Mouse (Mus musculus) forebrain, embryonic 11.5 days (tissue): ENCODE results near the gene Tshb. TPM values are rescaled to one million over a fixed set of nuclear protein-coding genes. Genes with fewer than 3 reads are reported as not detected.

Experiments
- ATAC-seq: fragments of 200-750 bp; cut with Nextera tagmentation; replicated peaks from 2 replicates; pipeline ENCODE4 v1.8.0; 2017; ENCODE audit warnings: moderate TSS enrichment; ENCODE audit not compliant: low FRiP score
- DNase-seq: peaks from one replicate; pipeline ENCODE4 v3.0.0-alpha.2; 2017; ENCODE audit warnings: low spot score
- H3K27ac ChIP-seq: fragments of 300-500 bp; sonication (generic); 2 replicates; pipeline ENCODE4 v1.5.1; 2014; ENCODE audit warnings: low read depth, low read length
- H3K27me3 ChIP-seq: fragments of 300-500 bp; sonication (generic); 2 replicates; pipeline ENCODE4 v1.6.1; 2014; ENCODE audit warnings: mild to moderate bottlenecking, low read length, mixed read lengths; ENCODE audit not compliant: control insufficient read depth, insufficient read depth
- H3K36me3 ChIP-seq: fragments of 300-500 bp; sonication (generic); 2 replicates; pipeline ENCODE4 v1.6.1; 2014; ENCODE audit warnings: mild to moderate bottlenecking, low read length, moderate library complexity, mixed read lengths; ENCODE audit not compliant: control insufficient read depth, insufficient read depth
- H3K4me1 ChIP-seq: fragments of 300-500 bp; sonication (generic); replicated peaks from 2 replicates; pipeline ENCODE4 v1.6.1; 2014; ENCODE audit warnings: low read length, mixed read lengths; ENCODE audit not compliant: control insufficient read depth, insufficient read depth
- H3K4me2 ChIP-seq: fragments of 300-500 bp; sonication (generic); 2 replicates; pipeline ENCODE4 v1.6.1; 2014; ENCODE audit warnings: low read depth, mild to moderate bottlenecking, low read length, moderate library complexity, mixed read lengths; ENCODE audit not compliant: severe bottlenecking
- H3K4me3 ChIP-seq: fragments of 300-500 bp; sonication (generic); 2 replicates; pipeline ENCODE4 v1.5.1; 2014; ENCODE audit warnings: low read depth, low read length
- H3K9ac ChIP-seq: fragments of 300-500 bp; sonication (generic); 2 replicates; pipeline ENCODE4 v1.6.1; 2014; ENCODE audit warnings: low read length
- H3K9me3 ChIP-seq: fragments of 300-500 bp; sonication (generic); 2 replicates; pipeline ENCODE4 v1.6.1; 2016; ENCODE audit warnings: low read length, mixed read lengths; ENCODE audit not compliant: control insufficient read depth
- WGBS: fragments of 180-500 bp; shearing (Covaris S2); extraction: QIAGEN DNeasy Blood & Tissue Kit; methylation state at CpG from one replicate; pipeline ENCODE4 v1.1.7; 2014; 5-methylcytosine and 5-hydroxymethylcytosine counted together
- polyA plus RNA-seq: library from polyadenylated mRNA; unstranded; fragments of >200 nt; fragmentation: Nextera tagmentation; extraction: Ambion mirVana; gene quantifications from 2 replicates; pipeline ENCODE4 v1.2.1, GENCODE M21; 2014

Tshb gene
- polyA plus RNA-seq, 1 experiment from 2014 or later = 0.15 TPM

- H3K27me3 ChIP-seq = no peaks in the 10 kb centered on the region
- no peaks in the 10 kb centered on the region for H3K9me3 ChIP-seq
These were observed 26.7 kb downstream of the Tshb start for GRCm38 (mm10) chr3:102755801-102756200.

GRCm38 (mm10) chr3:102752457-102752856, 30.1 kb downstream of the Tshb start:
- Histone ChIP-seq H3K9me3 (no peaks in the 10 kb centered on the region), H3K27me3 (no peaks in the 10 kb centered on the region), H3K9ac (no peak overlapping the region), H3K4me1 (no peaks in the 10 kb centered on the region), H3K36me3 (no peaks in the 10 kb centered on the region), H3K4me2 (no peak overlapping the region), H3K4me3 (no peak overlapping the region), H3K27ac (no peak overlapping the region)
- DNase-seq (no peak), ATAC-seq (no peak)
- WGBS = 82% methylated on average over 5 of the region's 5 CpGs

More at GRCm38 (mm10) chr3:102755801-102756200, 26.7 kb downstream of the Tshb start:
- no peaks in the 10 kb centered on the region for H3K4me1 ChIP-seq
- no peak overlapping the region for H3K9ac ChIP-seq
- WGBS = 80% methylated on average over 1 of the region's 1 CpGs
- no peak overlapping the region for H3K4me3 ChIP-seq
- H3K4me2 ChIP-seq = no peak overlapping the region
- no peak overlapping the region for H3K27ac ChIP-seq
- ATAC-seq = no peak
- no peaks in the 10 kb centered on the region for H3K36me3 ChIP-seq
- no peak for DNase-seq

DNA sequence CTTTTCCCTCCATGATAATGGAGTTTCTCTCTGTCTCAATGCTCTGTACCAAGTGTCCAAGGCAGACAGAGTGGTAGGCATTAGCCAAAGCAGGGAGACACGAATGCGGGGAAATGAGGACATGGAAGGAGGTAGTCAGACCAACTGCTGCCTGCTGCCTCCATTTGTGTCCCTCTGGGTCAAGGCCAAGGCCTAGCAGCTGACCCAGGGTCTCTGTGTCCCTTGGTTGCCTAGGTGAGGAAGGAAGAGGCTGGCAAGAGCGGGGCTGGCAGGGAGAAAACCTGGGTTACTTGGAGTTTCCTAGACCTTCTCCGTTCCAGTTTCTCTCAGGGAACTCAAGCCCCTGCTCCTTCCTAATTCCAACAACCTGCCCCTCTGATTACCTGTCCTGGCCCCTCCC, 30.5 kb downstream of the Tshb start:
- no peaks in the 10 kb centered on the region for H3K27me3 ChIP-seq
- H3K4me1 ChIP-seq = no peaks in the 10 kb centered on the region
- no peak overlapping the region for H3K27ac ChIP-seq
- ATAC-seq = no peak
- H3K9ac ChIP-seq = no peak overlapping the region
- no peak overlapping the region for H3K4me2 ChIP-seq
- no peak for DNase-seq
- 91% methylated on average over 4 of the region's 4 CpGs for WGBS
- H3K36me3 ChIP-seq = no peaks in the 10 kb centered on the region
- H3K4me3 ChIP-seq = no peak overlapping the region
- H3K9me3 ChIP-seq = no peaks in the 10 kb centered on the region

DNA sequence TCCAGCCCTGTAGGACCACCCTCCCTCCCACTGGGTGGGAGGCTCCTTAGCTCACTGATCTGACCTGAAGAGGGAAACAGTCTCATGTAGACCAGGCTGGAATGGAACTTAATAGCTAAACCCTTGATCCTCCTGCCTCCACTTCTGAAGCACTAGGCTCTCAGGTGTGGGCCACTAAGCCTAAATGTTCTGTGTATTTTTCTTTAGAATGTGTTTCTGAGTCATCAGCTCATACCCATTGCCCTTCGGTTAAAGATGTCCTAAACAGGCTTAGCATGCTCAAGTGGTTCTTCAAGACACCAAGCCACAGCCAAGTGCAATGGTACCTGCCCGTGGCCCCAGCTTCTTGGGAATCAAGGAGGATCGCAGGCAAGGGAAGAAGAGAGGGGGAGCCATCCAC, 31.0 kb downstream of the Tshb start:
- Histone ChIP-seq H3K4me2 (no peak overlapping the region), H3K27me3 (no peaks in the 10 kb centered on the region), H3K4me3 (no peak overlapping the region), H3K9ac (no peak overlapping the region), H3K9me3 (no peaks in the 10 kb centered on the region), H3K4me1 (no peaks in the 10 kb centered on the region), H3K27ac (no peak overlapping the region), H3K36me3 (no peaks in the 10 kb centered on the region)
- ATAC-seq (no peak), DNase-seq (no peak)
- 90% methylated on average over 3 of the region's 3 CpGs for WGBS

DNA sequence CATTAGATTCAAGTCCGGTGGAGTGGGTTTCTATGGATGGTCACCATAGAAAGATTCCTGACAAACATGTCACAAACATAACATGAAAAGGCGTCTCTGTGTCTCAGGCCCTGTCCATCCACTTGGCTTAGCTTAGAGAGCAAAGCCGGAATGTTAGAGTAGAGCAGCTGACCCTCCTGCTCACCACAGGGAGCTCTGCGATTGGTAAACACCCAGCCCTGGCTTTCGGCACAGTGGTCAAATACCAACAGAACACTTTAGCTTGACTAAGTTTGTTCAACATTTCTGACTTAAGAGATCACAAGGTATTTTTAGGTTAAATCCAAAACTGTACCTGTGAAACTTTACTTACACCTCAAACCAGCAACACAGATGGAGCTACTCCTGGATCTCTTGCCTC, 31.4 kb downstream of the Tshb start:
- Histone ChIP-seq H3K27me3 (no peaks in the 10 kb centered on the region), H3K27ac (no peak overlapping the region), H3K36me3 (no peaks in the 10 kb centered on the region), H3K9ac (no peak overlapping the region), H3K9me3 (no peaks in the 10 kb centered on the region), H3K4me2 (no peak overlapping the region), H3K4me3 (no peak overlapping the region), H3K4me1 (no peaks in the 10 kb centered on the region)
- 82% methylated on average over 5 of the region's 5 CpGs for WGBS
- DNase-seq = no peak
- ATAC-seq = no peak

- Histone ChIP-seq H3K27me3 (no peaks in the 10 kb centered on the region), H3K36me3 (no peaks in the 10 kb centered on the region), H3K4me1 (no peaks in the 10 kb centered on the region), H3K4me3 (no peak overlapping the region), H3K27ac (no peak overlapping the region), H3K9ac (no peak overlapping the region), H3K9me3 (no peaks in the 10 kb centered on the region), H3K4me2 (no peak overlapping the region)
- no peak for ATAC-seq
- no peak for DNase-seq
- 86% methylated on average over 5 of the region's 5 CpGs for WGBS
These were observed 33.8 kb downstream of the Tshb start for GRCm38 (mm10) chr3:102748686-102749085.

DNA sequence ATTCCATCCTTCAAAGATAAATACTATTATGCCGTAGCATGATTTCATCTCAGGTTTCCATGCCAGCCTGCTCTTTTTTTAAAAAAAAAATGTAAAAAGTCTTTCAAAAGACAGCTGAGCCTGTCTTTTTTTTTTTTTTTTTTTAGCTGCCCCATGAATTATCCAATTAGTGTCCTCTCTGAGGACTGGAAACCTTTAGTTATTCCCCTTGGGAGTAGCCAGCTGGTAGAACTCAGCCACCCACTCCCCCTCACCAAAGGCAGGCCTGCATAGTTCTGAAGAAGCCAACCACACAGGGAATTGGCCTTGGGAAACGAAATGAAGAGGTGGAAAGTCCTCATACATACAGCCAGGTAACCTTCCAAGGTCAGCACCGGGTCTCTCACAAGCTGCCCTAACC, 34.5 kb downstream of the Tshb start:
- no peaks in the 10 kb centered on the region for H3K9me3 ChIP-seq
- H3K4me2 ChIP-seq = no peak overlapping the region
- ATAC-seq = no peak
- H3K4me1 ChIP-seq = no peaks in the 10 kb centered on the region; the same call in 1 of the 2 replicates
- H3K36me3 ChIP-seq = no peaks in the 10 kb centered on the region
- no peak overlapping the region for H3K9ac ChIP-seq
- H3K27ac ChIP-seq = no peak overlapping the region
- WGBS = 83% methylated on average over 3 of the region's 3 CpGs
- no peak for DNase-seq
- H3K4me3 ChIP-seq = no peak overlapping the region
- H3K27me3 ChIP-seq = no peaks in the 10 kb centered on the region

DNA sequence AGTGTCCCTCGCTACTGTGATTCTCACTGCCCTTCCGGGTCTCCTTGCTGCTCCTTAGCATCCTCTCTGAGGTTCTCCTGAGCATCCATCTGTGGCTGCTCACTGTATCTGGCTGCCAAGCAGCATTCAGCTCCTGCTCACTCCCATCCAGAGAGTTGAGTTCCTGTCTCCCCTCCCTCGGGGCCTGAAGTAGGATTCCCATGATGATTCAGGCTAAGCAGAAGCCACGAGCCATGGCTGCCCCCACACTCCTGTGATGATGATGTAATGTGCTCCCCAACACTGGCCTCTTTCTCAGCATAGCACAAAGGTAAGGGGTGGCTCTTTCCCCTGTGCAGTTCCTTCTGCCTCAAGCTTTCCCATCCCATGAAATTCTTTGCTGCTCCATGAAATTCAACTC, 36.3 kb downstream of the Tshb start:
- no peak overlapping the region for H3K27ac ChIP-seq
- DNase-seq = no peak
- no peaks in the 10 kb centered on the region for H3K27me3 ChIP-seq
- ATAC-seq = no peak
- no peak overlapping the region for H3K4me2 ChIP-seq
- no peak overlapping the region for H3K9ac ChIP-seq
- no peak overlapping the region for H3K4me3 ChIP-seq
- 87% methylated on average over 4 of the region's 4 CpGs for WGBS
- H3K36me3 ChIP-seq = no peaks in the 10 kb centered on the region
- no peaks in the 10 kb centered on the region for H3K9me3 ChIP-seq
- H3K4me1 ChIP-seq = no peaks in the 10 kb centered on the region; the same call in 1 of the 2 replicates

DNA sequence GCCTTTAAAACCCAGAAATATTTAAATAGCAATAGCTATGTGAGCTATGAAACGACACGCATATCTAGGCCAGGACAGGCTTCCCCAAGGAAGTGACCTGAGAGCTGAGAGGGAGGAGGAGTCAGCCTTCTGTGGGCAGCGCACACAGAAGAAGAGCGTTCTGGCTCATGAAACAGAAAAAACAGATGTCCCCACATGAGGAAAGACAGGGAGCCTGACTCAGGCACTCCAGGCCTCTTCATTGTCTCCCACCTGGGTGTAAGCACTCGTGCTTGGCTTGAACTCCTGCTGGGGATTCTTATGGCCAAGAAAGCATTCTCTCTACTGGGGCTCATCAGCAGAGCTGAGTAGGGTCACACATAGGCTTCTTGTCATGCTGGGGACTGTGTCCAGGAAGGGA, 37.9 kb downstream of the Tshb start:
- H3K9me3 ChIP-seq = no peaks in the 10 kb centered on the region
- WGBS = 65% methylated on average over 5 of the region's 5 CpGs
- no peak overlapping the region for H3K4me3 ChIP-seq
- H3K27me3 ChIP-seq = no peaks in the 10 kb centered on the region
- no peaks in the 10 kb centered on the region for H3K36me3 ChIP-seq
- ATAC-seq (no peak), DNase-seq (no peak)
- H3K9ac ChIP-seq = no peak overlapping the region
- no peak overlapping the region for H3K27ac ChIP-seq
- H3K4me2 ChIP-seq = no peak overlapping the region
- no peaks in the 10 kb centered on the region; the same call in 1 of the 2 replicates for H3K4me1 ChIP-seq
